Mouse (Mus musculus) large intestine, adult 2 months (tissue): ENCODE data around the gene Olfr345. TPM values are rescaled to one million over a fixed set of nuclear protein-coding genes. Genes with fewer than 3 reads are reported as not detected.

Experiments used
- DNase-seq: peaks from one replicate; pipeline ENCODE4 v3.0.0-alpha.2; 2012; ENCODE audit warnings: low read depth, low spot score
- WGBS: fragments of 180-500 bp; shearing (Covaris S2); methylation state at CpG from one replicate; pipeline ENCODE4 v1.1.7; 2018; 5-methylcytosine and 5-hydroxymethylcytosine counted together
- polyA plus RNA-seq: library from polyadenylated mRNA; depleted of rRNA; stranded (reverse); fragments of >200 nt; gene quantifications from 2 replicates; pipeline ENCODE4 v1.2.3, GENCODE M21; 2012; rRNA removed

The Olfr345 gene
- polyA plus RNA-seq: not detected in 2 replicates

GRCm38 (mm10) chr2:36639741-36640140, at the start of gene Olfr345:
TSS of gene Olfr345 (plus strand) at chr2:36640041.
- no peak for DNase-seq
- 41% methylated on average over 1 of the region's 1 CpGs for WGBS

- WGBS: 77% methylated on average over 1 of the region's 1 CpGs
- DNase-seq: no peak
Measured at GRCm38 (mm10) chr2:36685488-36685887, 45.6 kb downstream of the Olfr345 start, which contains the start of gene Olfr346. TSS of gene Olfr346 (plus strand) at chr2:36685788.

Other genes starting within 250 kb of the Olfr345 start
- gene Olfr339, start 221.1 kb upstream of the Olfr345 start, polyA plus RNA-seq: not detected in 2 replicates
- gene Olfr340, start 187.5 kb upstream of the Olfr345 start, polyA plus RNA-seq: not detected in 2 replicates
- not detected in 2 replicates for gene Olfr341, start 157.6 kb upstream of the Olfr345 start, polyA plus RNA-seq
- not detected in 2 replicates for gene Olfr342, start 115.0 kb upstream of the Olfr345 start, polyA plus RNA-seq
- gene Olfr344, start 73.4 kb upstream of the Olfr345 start, polyA plus RNA-seq: not detected in 2 replicates
- gene Olfr346, start 45.7 kb downstream of the Olfr345 start, polyA plus RNA-seq: not detected in 2 replicates
- gene Olfr347, start 91.9 kb downstream of the Olfr345 start, polyA plus RNA-seq: not detected in 2 replicates
- not detected in 2 replicates for gene Olfr348, start 144.2 kb downstream of the Olfr345 start, polyA plus RNA-seq
- gene Olfr50, start 150.5 kb downstream of the Olfr345 start, polyA plus RNA-seq: not detected in 2 replicates
- gene Olfr3, start 177.0 kb downstream of the Olfr345 start, polyA plus RNA-seq: not detected in 2 replicates
- gene Olfr350, start 206.3 kb downstream of the Olfr345 start, polyA plus RNA-seq: not detected in 2 replicates
- gene Olfr351, start 222.6 kb downstream of the Olfr345 start, polyA plus RNA-seq: not detected in 2 replicates
- not detected in 2 replicates for gene Olfr352, start 228.4 kb downstream of the Olfr345 start, polyA plus RNA-seq